Mouse (Mus musculus): ENCODE measurements around the gene Chl1.

DNA sequence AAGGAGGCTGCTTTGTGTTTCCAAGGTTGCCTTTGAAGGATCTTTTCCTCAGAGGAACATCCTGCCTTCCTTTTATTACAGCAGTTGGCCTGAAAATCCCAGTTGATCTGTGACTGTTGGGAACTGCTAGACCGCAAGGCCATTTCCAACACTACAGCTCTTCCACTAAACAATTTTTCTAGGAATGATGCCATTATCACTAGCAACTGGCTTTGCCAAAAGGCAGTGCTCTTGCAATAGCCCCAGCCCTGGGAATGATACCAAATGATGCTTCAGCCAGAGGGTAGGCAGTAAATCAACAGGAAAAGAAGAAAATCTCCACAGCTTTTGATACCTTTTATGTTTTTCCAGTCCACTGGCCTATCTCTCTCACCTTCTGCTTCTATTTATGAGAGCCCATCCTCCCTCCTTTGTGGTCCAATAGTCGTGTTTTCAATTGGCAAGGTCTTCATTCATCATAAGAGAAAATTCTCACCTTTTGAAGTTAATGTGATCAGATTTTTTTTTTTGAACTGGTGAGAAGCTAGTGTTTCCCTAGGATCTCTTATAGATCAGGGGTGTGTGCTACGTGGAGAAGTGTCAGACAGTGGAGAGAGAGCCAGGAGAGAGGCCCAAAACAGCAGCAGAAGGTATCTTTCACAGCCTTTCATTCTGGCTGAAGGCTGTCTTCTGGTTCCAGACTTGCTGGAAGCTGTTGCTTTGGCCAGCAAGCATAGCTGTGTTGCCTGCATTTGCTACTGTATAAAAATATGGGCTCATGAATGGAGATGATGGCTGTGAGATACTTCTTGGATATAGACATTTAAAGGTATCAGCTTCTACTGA is 2.4 kb upstream of the Chl1 start:
- TF ChIP-seq POLR2A (IDR thresholded peaks at IDR 0.05; ENCODE audit: borderline replicate concordance, extremely low read depth, low read depth, low read length) (no peak), CTCF (IDR thresholded peaks at IDR 0.05; ENCODE audit: insufficient read depth, low read length) (no peak)
